Mouse (Mus musculus) spleen, adult 2 months (tissue): Measurements from ENCODE around the gene Gclc. TPM values are rescaled to one million over a fixed set of nuclear protein-coding genes. Genes with fewer than 3 reads are reported as not detected.

ENCODE experiments used
- DNase-seq, 2 experiments: peaks; one replicate each; pipeline versions ENCODE4 v3.0.0 to v3.0.0-alpha.2; 2012 to 2021; ENCODE audit warnings: low spot score in 2 of 2, low read depth in 1 of 2
- H3K27ac ChIP-seq: fragments of 200-500 bp; 2 replicates; pipeline ENCODE4 v1.5.1; 2012; ENCODE audit warnings: low read length, inconsistent platforms; ENCODE audit not compliant: insufficient read depth
- H3K27me3 ChIP-seq: fragments of 200-500 bp; 2 replicates; pipeline ENCODE4 v1.6.1; 2012; ENCODE audit warnings: mild to moderate bottlenecking, moderate library complexity, low read length, inconsistent platforms; ENCODE audit not compliant: control insufficient read depth, insufficient read depth
- H3K36me3 ChIP-seq: fragments of 200-500 bp; 2 replicates; pipeline ENCODE4 v1.6.1; 2012; ENCODE audit warnings: mild to moderate bottlenecking, low read length, inconsistent platforms; ENCODE audit not compliant: control insufficient read depth, insufficient read depth
- H3K4me1 ChIP-seq: fragments of 200-500 bp; 2 replicates; pipeline ENCODE4 v1.6.1; 2011; ENCODE audit warnings: inconsistent platforms; ENCODE audit not compliant: control insufficient read depth, insufficient read depth, insufficient read length
- H3K4me3 ChIP-seq: fragments of 200-500 bp; 2 replicates; pipeline ENCODE4 v1.5.1; 2011; ENCODE audit warnings: mild to moderate bottlenecking, inconsistent platforms; ENCODE audit not compliant: insufficient read depth, insufficient read length; ENCODE audit errors: extremely low read depth
- CTCF ChIP-seq: fragments of 200-500 bp; IDR thresholded peaks from 2 replicates; pipeline ENCODE4 v1.5.1; 2011; ENCODE audit warnings: mild to moderate bottlenecking, inconsistent platforms; ENCODE audit not compliant: insufficient read depth, insufficient read length, insufficient replicate concordance; ENCODE audit errors: extremely low read depth
- POLR2A ChIP-seq: fragments of 200-500 bp; IDR thresholded peaks from 2 replicates; pipeline ENCODE4 v1.6.1; 2011; ENCODE audit warnings: low read depth, low read length, inconsistent platforms
- WGBS: fragments of 180-500 bp; shearing (Covaris S2); methylation state at CpG from one replicate; pipeline ENCODE4 v1.1.7; 2018; 5-methylcytosine and 5-hydroxymethylcytosine counted together
- polyA plus RNA-seq: library from polyadenylated mRNA; depleted of rRNA; stranded (reverse); fragments of >200 nt; gene quantifications from 2 replicates; pipeline ENCODE4 v1.2.3, GENCODE M21; 2012; rRNA removed

The Gclc gene
- polyA plus RNA-seq, 1 experiment, result 14.1 TPM

- Histone ChIP-seq H3K36me3 (no peaks in the 10 kb centered on the region), H3K4me1 (peaks cover 17% of the 10 kb centered on the region; the same call in 1 of the 2 replicates), H3K27me3 (no peaks in the 10 kb centered on the region), H3K27ac (no peak overlapping the region), H3K4me3 (no peak overlapping the region)
- DNase-seq, result no peak
- TF ChIP-seq CTCF, result no peak
- no peak for TF ChIP-seq POLR2A
- 90% methylated on average over 5 of the region's 5 CpGs for WGBS
Observed at GRCm38 (mm10) chr9:77838586-77838985, 84.3 kb downstream of the Gclc start.

Other genes starting within 250 kb of the Gclc start
- gene Lrrc1, start 209.7 kb upstream of the Gclc start, polyA plus RNA-seq, result 12.7 and 16.5 TPM in 2 replicates
- gene Klhl31, start 118.0 kb upstream of the Gclc start, polyA plus RNA-seq, result not detected in 2 replicates
- 29.8 and 32.4 TPM in 2 replicates for gene Elovl5, start 162.8 kb downstream of the Gclc start, polyA plus RNA-seq